Mouse (Mus musculus): ENCODE results near the gene Elavl4.

Gene Elavl4

DNA sequence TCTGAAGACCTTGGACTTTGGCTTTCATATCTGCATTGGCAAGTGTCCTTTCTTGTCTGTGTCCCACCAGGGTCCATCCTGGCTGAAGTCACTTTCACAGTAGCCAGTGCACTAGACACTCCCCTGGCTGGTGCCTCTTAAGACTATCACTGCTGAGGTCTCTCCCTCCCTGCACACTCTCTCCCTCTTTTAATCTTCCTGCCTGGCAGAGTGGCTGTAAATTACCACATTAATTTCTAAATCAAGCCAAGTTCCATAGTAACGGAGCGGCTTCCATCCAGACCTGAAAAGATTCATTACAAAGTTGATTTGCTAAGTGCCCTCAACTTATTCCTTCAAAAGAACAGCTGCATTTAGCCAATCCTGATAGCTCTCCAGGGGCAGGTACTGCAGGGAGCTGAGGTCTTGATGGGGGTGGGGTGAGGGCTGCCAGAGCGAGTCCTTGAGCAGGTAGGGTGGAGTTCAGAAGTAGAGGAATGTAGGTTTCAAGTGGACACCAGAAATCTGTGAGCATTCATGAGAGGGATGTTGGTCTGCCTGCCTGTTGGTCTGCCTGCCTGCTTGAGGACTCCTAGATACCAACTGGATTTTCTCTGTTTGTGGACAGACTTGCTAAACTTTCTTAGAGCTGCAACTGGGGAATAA, 194.1 kb downstream of the Elavl4 start:
- DNase-seq, result no peak

DNA sequence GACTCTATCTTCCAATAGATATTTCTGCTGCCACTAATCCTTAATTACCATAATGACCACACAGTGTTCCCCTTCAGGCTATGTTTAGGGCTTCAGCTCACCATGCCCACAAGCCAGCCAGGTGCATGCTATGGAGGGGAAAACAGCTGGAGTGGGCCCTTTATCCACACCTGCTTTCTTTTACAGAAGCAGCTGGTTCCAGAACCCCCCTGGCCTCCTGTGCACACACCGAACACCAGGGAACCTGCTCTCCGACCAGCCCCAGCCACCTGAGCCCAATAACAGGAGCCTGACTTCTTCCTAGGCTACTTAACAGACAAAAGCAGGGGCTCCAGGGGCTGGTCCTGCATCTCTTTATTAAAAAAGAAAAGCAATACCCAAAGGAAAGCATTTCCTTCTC, 195.8 kb downstream of the Elavl4 start:
- DNase-seq, result no peak
